Mouse (Mus musculus): ENCODE data around the gene Olfr309.
"Not testable (repeated sequence)": the region's sequence is repeated elsewhere in the genome, so short reads cannot be mapped to it uniquely, and the experiment has no call there.

Olfr309 gene

DNA sequence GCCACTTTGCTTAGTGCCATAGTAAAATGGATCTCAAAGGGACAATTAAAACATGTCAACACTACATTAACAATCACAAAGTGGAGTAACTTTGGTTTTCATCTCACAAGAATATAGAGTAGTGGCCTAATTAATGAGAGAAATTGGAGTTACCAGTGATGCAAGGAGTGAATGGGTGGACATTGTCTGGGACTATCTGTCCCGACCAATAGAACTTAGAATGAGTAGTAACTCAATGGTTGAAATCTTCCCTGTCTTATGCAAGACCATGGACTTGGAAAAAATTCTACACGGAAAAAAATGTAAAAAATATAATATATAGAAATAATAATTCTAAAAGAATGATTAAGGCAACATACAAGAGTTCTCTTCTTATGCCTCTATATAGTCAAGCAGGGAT, at the start of gene Olfr309:
Gene Olfr309, minus strand, starts transcription at position 101 of the 400 bp plus-strand sequence.
- DNase-seq (ENCODE audit: low read depth, low spot score): no peak

- not testable (repeated sequence) for DNase-seq (ENCODE audit: low read depth, low spot score)
Observed at GRCm38 (mm10) chr7:86346296-86346695, 32.8 kb upstream of the Olfr309 start.

DNA sequence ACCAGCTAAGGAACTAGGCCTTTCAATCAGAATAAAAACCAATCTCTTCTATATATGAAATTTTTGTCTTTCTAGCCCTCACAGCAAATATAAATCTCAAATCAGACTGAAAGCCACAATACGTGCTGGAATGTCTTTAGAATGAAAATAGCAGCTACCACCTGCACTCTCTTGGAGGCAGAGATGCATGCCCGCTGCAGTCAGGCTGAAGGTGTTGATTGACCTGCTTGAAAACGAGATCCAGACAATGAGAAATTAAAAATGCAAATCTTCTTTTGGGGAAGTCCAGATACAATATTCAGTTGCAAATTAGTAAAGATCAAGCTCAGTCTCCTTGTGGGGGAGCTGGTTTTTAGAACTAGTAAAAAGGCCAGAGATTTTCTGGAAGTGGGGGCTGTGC, 30.7 kb upstream of the Olfr309 start:
- DNase-seq (ENCODE audit: low read depth, low spot score): no peak

- no peak for DNase-seq (ENCODE audit: low read depth, low spot score)
Observed at GRCm38 (mm10) chr7:86342881-86343565, 29.5 kb upstream of the Olfr309 start.

GRCm38 (mm10) chr7:86337486-86337885, 24.0 kb upstream of the Olfr309 start, which contains the start of gene Olfr307:
TSS of gene Olfr307 (minus strand) at chr7:86337586.
- no peak for DNase-seq (ENCODE audit: low read depth, low spot score)

DNA sequence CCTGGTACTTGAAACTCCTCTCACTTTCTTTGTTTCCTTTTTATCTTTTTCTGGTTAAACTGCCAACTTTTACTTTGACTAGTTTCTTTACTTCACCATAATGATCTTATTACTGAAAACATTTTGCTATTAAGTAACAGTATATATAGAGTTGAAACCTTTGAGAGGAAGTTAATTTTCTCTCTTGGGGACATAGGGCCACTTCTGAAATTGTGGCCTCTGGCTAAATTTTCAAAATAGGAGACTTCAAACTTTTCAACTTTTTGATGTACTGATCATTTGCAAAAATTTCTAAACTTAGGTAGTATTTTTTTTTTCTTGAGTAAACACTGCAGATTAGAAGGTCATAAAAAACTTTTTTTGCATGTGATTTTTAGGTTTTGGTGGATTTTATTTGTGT, 12.0 kb upstream of the Olfr309 start, which contains the start of gene Olfr308:
Gene Olfr308, minus strand, starts transcription at position 101 of the 400 bp plus-strand sequence.
- DNase-seq (ENCODE audit: low read depth, low spot score): no peak

DNA sequence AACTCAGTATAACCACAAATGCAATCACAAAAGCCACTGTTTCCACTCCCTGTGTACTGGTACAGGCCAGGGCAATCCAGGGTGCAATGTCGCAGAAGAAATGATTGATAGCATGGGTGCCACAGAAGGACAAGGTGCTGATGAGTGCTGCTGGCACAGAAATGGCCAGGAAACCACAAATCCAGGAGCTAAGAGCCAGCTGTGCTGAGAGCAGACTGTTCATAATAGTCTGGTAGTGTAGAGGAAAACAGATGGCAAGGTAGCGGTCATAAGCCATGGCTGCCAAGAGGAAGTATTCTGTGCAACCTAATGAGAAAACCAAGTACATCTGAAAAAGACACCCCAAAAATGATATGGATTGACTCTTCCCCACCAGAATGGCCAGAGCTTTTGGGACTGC, 7.8 kb upstream of the Olfr309 start:
- no peak for DNase-seq (ENCODE audit: low read depth, low spot score)

DNA sequence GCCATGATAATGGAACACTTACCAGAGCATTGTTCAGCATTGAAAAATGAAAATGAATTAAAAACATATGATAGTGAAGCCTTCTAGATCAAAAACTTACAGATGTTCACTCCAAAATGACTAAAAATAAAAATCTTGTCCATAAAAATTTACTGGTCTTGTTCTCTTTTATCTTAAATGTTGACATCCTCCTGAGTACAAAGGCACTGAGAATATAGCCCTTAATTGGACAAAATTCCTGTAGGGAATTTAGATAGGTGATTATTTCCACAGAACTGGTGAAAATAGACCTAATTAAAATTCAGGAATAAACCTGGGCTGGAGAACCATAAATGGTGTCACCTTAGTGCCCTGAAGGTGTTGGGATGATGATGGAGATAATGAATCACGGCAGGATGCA, 36.4 kb downstream of the Olfr309 start, which contains the start of gene Olfr310:
Gene Olfr310, minus strand, starts transcription at position 101 of the 400 bp plus-strand sequence.
- DNase-seq (ENCODE audit: low read depth, low spot score): no peak
